Mouse (Mus musculus): Measurements from ENCODE around the gene Cdhr2.

DNA sequence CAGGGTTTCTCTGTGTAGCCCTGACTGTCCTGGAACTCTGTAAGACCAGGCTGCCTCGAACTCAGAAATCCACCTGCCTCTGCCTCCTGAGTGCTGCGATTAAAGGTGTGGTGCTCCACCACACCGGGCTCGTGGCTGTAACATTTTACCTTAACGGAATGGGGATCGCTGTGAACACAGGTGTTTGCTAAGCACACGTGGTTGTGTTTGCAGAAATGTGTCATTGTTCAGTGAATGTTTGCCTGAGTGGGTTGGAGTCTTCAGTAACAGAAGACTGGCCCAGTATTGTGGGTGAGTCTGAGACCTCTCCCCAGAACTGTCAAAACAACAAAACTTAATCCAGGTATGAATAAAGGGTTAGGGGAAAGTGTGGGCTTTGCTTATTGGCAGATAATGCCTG is 36.2 kb upstream of the Cdhr2 start:
- TF ChIP-seq CTCF (conservative IDR thresholded peaks at IDR 0.05; ENCODE audit: insufficient read depth, insufficient read length, low read depth, low read length) (no peak), POLR2A (IDR thresholded peaks at IDR 0.05; ENCODE audit: low read depth, low read length) (no peak)

Data from kidney, adult 2 months (tissue).